Mouse (Mus musculus) induced T-regulatory cell, adult 2 months (primary cell): Measurements from ENCODE around the gene Npas3.

Experiments
- DNase-seq: peaks from one replicate; pipeline ENCODE4 v3.0.0-alpha.2; 2012; ENCODE audit warnings: low read depth

Gene Npas3

GRCm38 (mm10) chr12:53794718-53795400 is 546.4 kb downstream of the Npas3 start:
- DNase-seq, result no peak

- no peak for DNase-seq
These were observed 553.4 kb downstream of the Npas3 start for GRCm38 (mm10) chr12:53801831-53802230.

- no peak for DNase-seq
These were observed 553.9 kb downstream of the Npas3 start for GRCm38 (mm10) chr12:53802381-53802780.

GRCm38 (mm10) chr12:53810081-53810480 is 561.6 kb downstream of the Npas3 start:
- DNase-seq, result no peak

GRCm38 (mm10) chr12:53814291-53814690 is 565.8 kb downstream of the Npas3 start:
- DNase-seq, result no peak

GRCm38 (mm10) chr12:53819982-53820381 is 571.5 kb downstream of the Npas3 start:
- DNase-seq, result no peak

GRCm38 (mm10) chr12:53822881-53823280 is 574.4 kb downstream of the Npas3 start:
- DNase-seq, result no peak

- no peak for DNase-seq
These were observed 576.8 kb downstream of the Npas3 start for GRCm38 (mm10) chr12:53825251-53825650.

GRCm38 (mm10) chr12:53825898-53826605 is 577.6 kb downstream of the Npas3 start:
- no peak for DNase-seq

- DNase-seq, result no peak
These were observed 578.3 kb downstream of the Npas3 start for GRCm38 (mm10) chr12:53826812-53827211.

GRCm38 (mm10) chr12:53832590-53832989 is 584.1 kb downstream of the Npas3 start:
- DNase-seq, result no peak

GRCm38 (mm10) chr12:53833348-53833747 is 584.9 kb downstream of the Npas3 start:
- DNase-seq, result no peak

- DNase-seq, result no peak
These were observed 587.7 kb downstream of the Npas3 start for GRCm38 (mm10) chr12:53836031-53836790.

- no peak for DNase-seq
These were observed 588.9 kb downstream of the Npas3 start for GRCm38 (mm10) chr12:53837408-53837807.

- no peak for DNase-seq
These were observed 590.1 kb downstream of the Npas3 start for GRCm38 (mm10) chr12:53838541-53838940.

- no peak for DNase-seq
These were observed 593.6 kb downstream of the Npas3 start for GRCm38 (mm10) chr12:53841928-53842671.

- no peak for DNase-seq
These were observed 595.1 kb downstream of the Npas3 start for GRCm38 (mm10) chr12:53843626-53844025.

GRCm38 (mm10) chr12:53846154-53846665 is 597.7 kb downstream of the Npas3 start:
- no peak for DNase-seq

- DNase-seq, result no peak
These were observed 600.8 kb downstream of the Npas3 start for GRCm38 (mm10) chr12:53849263-53849662.

GRCm38 (mm10) chr12:53852432-53852831 is 604.0 kb downstream of the Npas3 start:
- DNase-seq, result no peak

- no peak for DNase-seq
These were observed 611.7 kb downstream of the Npas3 start for GRCm38 (mm10) chr12:53860176-53860575.

GRCm38 (mm10) chr12:53862281-53862680 is 613.8 kb downstream of the Npas3 start:
- DNase-seq, result no peak
